Mouse (Mus musculus) liver, adult 2 months (tissue): ENCODE results near the gene Clmn. TPM values are rescaled to one million over a fixed set of nuclear protein-coding genes. Genes with fewer than 3 reads are reported as not detected.
A peak's percentile ranks its signal among the peaks of the same experiment; 100 is the strongest.

Experiments used
- DNase-seq: peaks from one replicate; pipeline ENCODE4 v3.0.0-alpha.2; 2011; ENCODE audit warnings: low read depth, low spot score; ENCODE audit errors: extremely low read depth
- H3K27ac ChIP-seq: fragments of 200-500 bp; replicated peaks from 2 replicates; pipeline ENCODE4 v1.5.1; 2012; ENCODE audit warnings: low read depth, mild to moderate bottlenecking, control low read depth, inconsistent platforms, low read length; ENCODE audit not compliant: insufficient read depth
- H3K27me3 ChIP-seq: fragments of 200-500 bp; 2 replicates; pipeline ENCODE4 v1.6.1; 2012; ENCODE audit warnings: mild to moderate bottlenecking, moderate library complexity, low read length, inconsistent platforms; ENCODE audit not compliant: control insufficient read depth, insufficient read depth
- H3K36me3 ChIP-seq: fragments of 200-500 bp; 2 replicates; pipeline ENCODE4 v1.6.1; 2012; ENCODE audit warnings: low read length, inconsistent platforms; ENCODE audit not compliant: control insufficient read depth, insufficient read depth
- H3K4me1 ChIP-seq: fragments of 200-500 bp; 2 replicates; pipeline ENCODE4 v1.6.1; 2011; ENCODE audit warnings: low read length; ENCODE audit not compliant: control insufficient read depth, insufficient read depth
- H3K4me3 ChIP-seq: fragments of 200-500 bp; 2 replicates; pipeline ENCODE4 v1.5.1; 2011; ENCODE audit warnings: low read depth, mild to moderate bottlenecking, control low read depth, low read length, moderate library complexity; ENCODE audit not compliant: insufficient read depth
- H3K79me2 ChIP-seq: fragments of 200-500 bp; 2 replicates; pipeline ENCODE4 v1.6.1; 2012; ENCODE audit warnings: inconsistent platforms, mild to moderate bottlenecking, low read length, moderate library complexity; ENCODE audit not compliant: control insufficient read depth, insufficient read depth
- H3K9ac ChIP-seq: fragments of 200-500 bp; 2 replicates; pipeline ENCODE4 v1.6.1; 2012; ENCODE audit warnings: low read depth, mild to moderate bottlenecking, control low read depth, inconsistent platforms, low read length
- CTCF ChIP-seq: fragments of 200-500 bp; IDR thresholded peaks from 2 replicates; pipeline ENCODE4 v1.5.1; 2011; ENCODE audit warnings: low read depth, low read length, control low read depth
- POLR2A ChIP-seq: fragments of 200-500 bp; IDR thresholded peaks from 2 replicates; pipeline ENCODE4 v1.6.1; 2011; ENCODE audit warnings: low read length, control low read depth; ENCODE audit not compliant: insufficient read depth; ENCODE audit errors: extremely low read depth
- WGBS: fragments of 180-500 bp; shearing (Covaris S2); methylation state at CpG from one replicate; pipeline ENCODE4 v1.1.7; 2018; 5-methylcytosine and 5-hydroxymethylcytosine counted together
- polyA plus RNA-seq: library from polyadenylated mRNA; depleted of rRNA; stranded (reverse); fragments of >200 nt; gene quantifications from 2 replicates; pipeline ENCODE4 v1.2.3, GENCODE M21; 2012
- total RNA-seq: library from RNA; depleted of rRNA; stranded (reverse); fragments of >200 nt; gene quantifications from 2 replicates; pipeline ENCODE4 v1.2.3, GENCODE M21; 2014

The Clmn gene
- total and polyA plus RNA-seq, 2 experiments: 13.7 to 20.4 TPM

DNA sequence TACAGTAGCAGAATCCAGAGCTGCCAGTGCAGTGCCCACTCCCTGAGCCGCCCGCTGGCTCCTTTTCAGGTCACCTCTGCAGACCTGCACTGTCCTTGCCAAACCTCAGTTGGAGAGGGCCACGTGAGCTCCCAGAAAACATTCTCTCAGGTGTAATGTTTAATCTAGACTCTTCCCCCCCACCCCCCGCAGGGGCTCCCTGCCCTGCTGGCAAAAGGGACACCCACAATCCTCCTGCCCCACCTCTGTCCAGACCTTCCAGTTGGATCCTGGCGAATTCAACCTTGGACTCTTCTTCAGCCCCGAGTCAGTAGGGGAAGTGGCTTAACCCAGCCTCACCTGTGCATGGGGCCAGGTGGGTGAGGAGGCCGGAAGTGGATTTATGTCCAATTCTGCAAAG is 1.2 kb downstream of the Clmn start:
- peak overlapping the region; percentile 94 for H3K4me3 ChIP-seq
- H3K27me3 ChIP-seq: no peaks in the 10 kb centered on the region
- peak; percentile 99 for DNase-seq
- H3K79me2 ChIP-seq: peaks cover 34% of the 10 kb centered on the region
- peak overlapping the region; percentile 96 for H3K27ac ChIP-seq
- H3K4me1 ChIP-seq: peaks cover 40% of the 10 kb centered on the region
- TF ChIP-seq POLR2A (peak; percentile 21; the same call in 1 of the 2 replicates), CTCF (0 out of 2 replicates have a peak, but pooled peaks have one; percentile 1)
- peak overlapping the region; percentile 99 for H3K9ac ChIP-seq
- 21% methylated on average over 7 of the region's 7 CpGs for WGBS
- H3K36me3 ChIP-seq: no peaks in the 10 kb centered on the region

DNA sequence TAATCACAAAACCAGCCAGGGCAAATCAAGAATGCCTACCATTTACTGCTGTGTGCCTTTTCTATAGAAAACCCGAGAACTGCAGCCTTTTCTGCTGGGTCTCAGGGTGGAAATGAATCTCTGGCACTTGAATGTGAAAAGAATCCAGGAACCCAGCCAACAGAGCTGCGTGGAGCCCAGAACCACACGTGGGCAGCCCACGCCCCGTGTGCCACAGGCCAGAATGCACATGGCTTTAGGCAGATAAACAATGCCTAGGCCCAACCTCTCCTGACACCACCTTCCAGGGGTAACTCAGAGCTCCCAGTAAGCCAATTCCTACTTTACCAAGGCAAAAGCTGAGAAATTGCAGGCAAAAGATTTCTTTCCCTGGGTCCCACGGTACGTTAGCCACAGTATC is 5.7 kb downstream of the Clmn start:
- Histone ChIP-seq H3K9ac (peak overlapping the region; percentile 45), H3K4me3 (no peak overlapping the region), H3K36me3 (no peaks in the 10 kb centered on the region), H3K4me1 (peaks cover 73% of the 10 kb centered on the region), H3K27me3 (no peaks in the 10 kb centered on the region), H3K27ac (peak overlapping the region; percentile 99), H3K79me2 (peaks cover 61% of the 10 kb centered on the region)
- no peak for TF ChIP-seq CTCF
- no peak for TF ChIP-seq POLR2A
- DNase-seq: peak; percentile 81
- WGBS: 21% methylated on average over 7 of the region's 7 CpGs

DNA sequence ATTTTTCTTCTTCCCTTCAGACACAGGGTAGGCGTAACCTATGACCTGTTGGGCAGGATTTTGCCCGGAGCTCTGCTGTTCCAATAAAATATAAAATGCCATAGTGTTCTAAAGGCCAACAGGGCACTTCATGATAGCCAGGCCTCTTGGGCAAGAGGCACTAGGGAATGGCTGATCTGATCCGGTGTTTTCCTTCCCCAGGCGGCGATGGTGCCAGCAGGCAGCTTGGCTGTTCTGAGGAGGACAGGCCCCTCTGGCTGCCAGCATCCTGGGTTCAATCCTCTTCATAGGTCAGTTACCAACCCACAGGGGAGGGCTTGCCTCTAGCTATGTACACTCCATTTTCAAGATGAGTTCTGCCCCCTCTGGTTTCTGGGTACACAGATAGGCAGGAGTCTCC is 6.1 kb downstream of the Clmn start:
- TF ChIP-seq POLR2A: no peak
- no peak for TF ChIP-seq CTCF
- peak overlapping the region; percentile 99 for H3K27ac ChIP-seq
- no peak overlapping the region for H3K4me3 ChIP-seq
- 27% methylated on average over 5 of the region's 5 CpGs for WGBS
- no peaks in the 10 kb centered on the region for H3K27me3 ChIP-seq
- H3K79me2 ChIP-seq: peaks cover 65% of the 10 kb centered on the region
- DNase-seq: peak; percentile 95
- H3K4me1 ChIP-seq: peaks cover 77% of the 10 kb centered on the region
- H3K36me3 ChIP-seq: no peaks in the 10 kb centered on the region
- peak overlapping the region; percentile 45 for H3K9ac ChIP-seq

DNA sequence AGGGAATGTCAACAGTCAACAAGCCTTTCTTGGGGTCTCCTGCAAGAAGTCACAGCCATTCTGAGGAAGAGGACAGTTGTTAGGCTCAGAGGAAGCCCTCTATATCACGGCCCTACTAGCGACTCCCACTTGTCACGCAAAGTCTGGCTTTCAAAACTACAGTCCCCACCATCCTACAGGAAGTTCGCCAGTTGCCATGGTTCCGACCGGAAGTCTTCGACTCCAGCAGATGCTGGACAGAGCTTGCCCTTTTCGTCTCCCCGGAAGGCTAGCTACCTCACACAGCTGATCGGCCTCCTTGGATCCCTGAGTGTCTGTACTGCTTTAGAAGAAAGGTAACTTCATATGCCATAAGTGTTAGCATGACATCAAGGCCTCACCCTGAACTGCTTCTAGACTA is 7.3 kb downstream of the Clmn start:
- Histone ChIP-seq H3K4me3 (no peak overlapping the region), H3K27ac (peak overlapping the region; percentile 97), H3K36me3 (no peaks in the 10 kb centered on the region), H3K27me3 (no peaks in the 10 kb centered on the region), H3K79me2 (peaks cover 68% of the 10 kb centered on the region), H3K4me1 (peaks cover 83% of the 10 kb centered on the region), H3K9ac (peak overlapping the region; percentile 35; the same call in 1 of the 2 replicates)
- no peak for DNase-seq
- TF ChIP-seq CTCF (no peak), POLR2A (no peak)
- 90% methylated on average over 10 of the region's 10 CpGs for WGBS

DNA sequence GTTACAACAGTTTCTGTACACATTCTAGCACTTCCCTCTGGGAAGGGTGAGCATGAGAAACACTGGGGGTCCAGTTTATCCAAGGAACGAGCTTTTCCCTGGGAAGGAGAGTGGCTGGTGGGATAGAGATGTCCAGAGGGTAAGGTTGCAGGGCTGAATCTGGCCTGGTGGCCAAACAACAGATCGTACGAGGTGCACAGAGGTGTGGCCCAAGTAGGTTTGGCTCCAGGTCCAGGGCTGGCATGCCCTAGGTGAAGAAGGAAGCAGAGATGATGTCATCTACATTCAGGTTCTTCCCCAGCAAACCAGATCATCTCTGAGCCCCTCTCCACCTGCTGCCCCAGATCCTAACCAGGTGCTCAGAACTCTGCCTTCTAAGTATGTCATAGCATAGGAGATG is 8.3 kb downstream of the Clmn start:
- H3K79me2 ChIP-seq: peaks cover 59% of the 10 kb centered on the region
- 26% methylated on average over 3 of the region's 3 CpGs for WGBS

DNA sequence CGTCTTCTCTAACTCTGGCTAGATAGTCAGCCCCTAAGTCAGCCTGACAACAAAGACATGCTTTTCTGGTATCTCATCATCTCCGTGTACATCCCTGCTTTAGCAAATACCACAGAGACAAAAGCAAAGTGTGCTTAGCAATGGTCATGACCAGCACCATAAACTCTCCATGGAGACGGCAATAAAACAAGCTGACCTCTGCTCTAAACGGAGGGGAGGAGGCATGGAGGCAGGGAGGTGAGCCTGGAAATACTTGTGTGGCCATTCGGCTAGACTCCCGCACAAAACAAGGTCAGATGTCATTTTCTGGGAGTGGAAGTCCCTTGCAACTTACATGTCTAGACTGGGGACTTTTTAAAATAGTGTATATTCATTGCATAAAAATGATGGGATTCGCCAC is 9.3 kb downstream of the Clmn start:
- H3K4me1 ChIP-seq: peaks cover 75% of the 10 kb centered on the region
- no peak overlapping the region for H3K9ac ChIP-seq
- peak; percentile 66 for DNase-seq
- H3K27me3 ChIP-seq: no peaks in the 10 kb centered on the region
- H3K27ac ChIP-seq: peak overlapping the region; percentile 84
- TF ChIP-seq CTCF (no peak), POLR2A (no peak)
- peaks cover 54% of the 10 kb centered on the region for H3K79me2 ChIP-seq
- WGBS: 28% methylated on average over 7 of the region's 7 CpGs
- no peak overlapping the region for H3K4me3 ChIP-seq
- H3K36me3 ChIP-seq: no peaks in the 10 kb centered on the region

More for the DNA sequence above, 8.3 kb downstream of the Clmn start:
- Histone ChIP-seq H3K9ac (peak overlapping the region; percentile 55), H3K4me1 (peaks cover 77% of the 10 kb centered on the region), H3K4me3 (no peak overlapping the region), H3K27me3 (no peaks in the 10 kb centered on the region), H3K36me3 (no peaks in the 10 kb centered on the region), H3K27ac (peak overlapping the region; percentile 97)
- peak; percentile 78 for DNase-seq
- TF ChIP-seq CTCF: no peak
- no peak for TF ChIP-seq POLR2A
